Mouse (Mus musculus): Measurements from ENCODE around the gene Nkx6-1. TPM values are rescaled to one million over a fixed set of nuclear protein-coding genes. Genes with fewer than 3 reads are reported as not detected.

Nkx6-1 gene
- total and polyA plus RNA-seq, 3 experiments: not detected

DNA sequence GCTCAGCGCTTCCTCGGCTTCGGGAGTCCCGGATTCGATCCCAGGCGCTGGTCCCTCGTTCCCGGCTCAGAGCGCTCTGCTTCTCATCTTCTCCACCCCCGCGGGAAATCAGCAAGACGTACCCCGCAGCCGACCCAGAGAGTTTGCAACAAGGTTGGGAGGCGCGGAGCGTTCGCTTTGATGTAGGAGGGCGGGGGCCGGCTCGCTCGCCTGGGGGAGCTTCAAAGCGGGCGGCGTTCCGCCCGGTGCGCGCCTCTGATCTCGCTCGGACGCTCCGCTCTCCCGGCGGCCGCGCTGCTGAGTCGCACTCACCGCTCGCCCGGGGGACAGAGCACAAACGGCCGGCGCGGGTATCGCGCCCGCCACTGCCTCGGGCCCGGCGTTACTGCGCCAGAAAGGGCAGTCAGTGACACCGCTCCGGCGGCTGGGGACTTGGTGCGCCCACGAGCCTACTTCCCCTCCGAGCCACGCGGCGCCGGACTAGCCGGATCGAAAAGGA, 324 bp downstream of the Nkx6-1 start:
- in situ Hi-C loops (cut with MboI; ENCODE audit: low pct_ligation_motif_present, low pct_unique_long_range_greater_than_20kb, low sequenced_read_pairs) (no loop called here), dilution Hi-C loops (cut with MboI; ENCODE audit: extremely low pct_ligation_motif_present, extremely low pct_unique_long_range_greater_than_20kb, low sequenced_read_pairs) (no loop called here)
- H3K9me3 ChIP-seq (replicated peaks; ENCODE audit: low read length): peaks cover 78% of the 10 kb centered on the region
- H3K9ac ChIP-seq (ENCODE audit: insufficient read depth, low read depth): no peak overlapping the region
- H3K4me3 ChIP-seq (replicated peaks in 1 of 3; ENCODE audit: low read depth in 2 of 3, low read length in 2 of 3, poor library complexity in 1 of 3): no peak overlapping the region
- H3K36me3 ChIP-seq (replicated peaks in 1 of 2; ENCODE audit: control insufficient read depth in 1 of 2, insufficient read depth in 1 of 2, low read length in 1 of 2): no peaks in the 10 kb centered on the region
- H3K27ac ChIP-seq (ENCODE audit: insufficient read depth, low read depth): no peak overlapping the region
- H3K27me3 ChIP-seq (replicated peaks): no peaks in the 10 kb centered on the region
- H3K4me2 ChIP-seq (ENCODE audit: insufficient read depth, low read depth, poor library complexity, severe bottlenecking): no peak overlapping the region
- H3K79me2 ChIP-seq (replicated peaks; ENCODE audit: control insufficient read depth, extremely low read depth, insufficient read depth, poor library complexity, severe bottlenecking): no peaks in the 10 kb centered on the region
- DNase-seq (ENCODE audit: extremely low read depth): no peak
- no peaks in the 10 kb centered on the region for H3K4me1 ChIP-seq (ENCODE audit: control insufficient read depth in 1 of 2, insufficient read depth in 2 of 2)
- TF ChIP-seq GABPA (IDR thresholded peaks at IDR 0.05; ENCODE audit: insufficient replicate concordance, low read depth, low read length): no peak
- no peak for TF ChIP-seq CTCF (conservative IDR thresholded peaks at IDR 0.05 in 1 of 2, IDR thresholded peaks at IDR 0.05 in 1 of 2; ENCODE audit: low read depth in 2 of 2, low read length in 2 of 2)
- TF ChIP-seq NELFE (IDR thresholded peaks at IDR 0.05; ENCODE audit: low read depth, low read length): no peak
- no peak for TF ChIP-seq PAX5 (IDR thresholded peaks at IDR 0.05; ENCODE audit: low read length)

DNA sequence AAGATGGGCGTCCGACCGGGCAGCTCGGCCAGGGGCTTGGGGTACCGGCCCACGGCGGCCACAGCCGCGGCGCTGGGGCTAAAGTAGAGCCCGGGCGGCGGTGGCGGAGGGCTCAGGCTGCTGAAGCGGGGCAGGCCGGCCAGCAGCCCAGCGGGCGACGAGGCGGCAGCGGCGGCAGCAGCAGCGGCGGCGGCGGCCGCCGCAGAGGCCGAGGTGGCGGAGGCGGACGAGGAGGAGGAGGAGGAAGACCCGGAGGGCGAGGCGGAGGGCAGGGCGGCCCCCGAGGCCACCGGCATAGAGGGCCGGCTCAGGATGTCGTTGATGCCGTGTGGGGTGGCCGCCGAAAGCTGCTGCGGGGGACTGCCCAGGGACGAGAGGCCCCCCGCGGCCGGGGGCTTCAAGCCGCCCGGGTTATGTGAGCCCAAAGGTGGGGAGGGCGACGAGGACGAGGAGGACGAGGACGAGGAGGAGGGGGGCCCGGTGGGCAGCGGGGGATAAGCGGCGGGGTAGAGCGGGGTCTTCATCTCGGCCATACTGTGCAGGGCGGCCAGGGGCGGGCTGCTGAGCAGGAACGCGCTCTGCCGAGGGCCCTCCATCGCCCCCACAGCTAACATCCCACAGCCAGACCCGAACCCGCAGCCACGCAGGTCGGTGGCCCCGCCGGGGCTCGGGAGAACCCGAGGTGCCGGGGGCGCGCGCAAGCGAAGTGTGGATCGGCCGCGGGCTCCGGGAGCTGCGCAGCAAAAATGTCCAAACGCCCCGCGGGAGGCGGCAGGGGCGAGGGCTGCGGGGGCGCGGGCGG, 974 bp downstream of the Nkx6-1 start:
- H3K4me1 ChIP-seq (ENCODE audit: control insufficient read depth in 1 of 2, insufficient read depth in 2 of 2): no peaks in the 10 kb centered on the region
- H3K36me3 ChIP-seq (replicated peaks in 1 of 2; ENCODE audit: control insufficient read depth in 1 of 2, insufficient read depth in 1 of 2, low read length in 1 of 2): no peaks in the 10 kb centered on the region
- H3K4me2 ChIP-seq (ENCODE audit: insufficient read depth, low read depth, poor library complexity, severe bottlenecking): no peak overlapping the region
- TF ChIP-seq ZKSCAN1 (IDR thresholded peaks at IDR 0.05; ENCODE audit: borderline replicate concordance, low read depth, low read length): no peak
- no peak for TF ChIP-seq CHD2 (IDR thresholded peaks at IDR 0.05; ENCODE audit: low read length)
- TF ChIP-seq BHLHE40 (IDR thresholded peaks at IDR 0.05; ENCODE audit: low read depth, low read length): no peak
- no peak for TF ChIP-seq MAX (IDR thresholded peaks at IDR 0.05; ENCODE audit: low read length)
- no peak for TF ChIP-seq ZMIZ1 (IDR thresholded peaks at IDR 0.05; ENCODE audit: low read depth, low read length)
- H3K4me3 ChIP-seq (replicated peaks in 1 of 3; ENCODE audit: low read depth in 2 of 3, low read length in 2 of 3, poor library complexity in 1 of 3): no peak overlapping the region
- H3K79me2 ChIP-seq (replicated peaks; ENCODE audit: control insufficient read depth, extremely low read depth, insufficient read depth, poor library complexity, severe bottlenecking): no peaks in the 10 kb centered on the region
- H3K27me3 ChIP-seq (replicated peaks): no peaks in the 10 kb centered on the region
- H3K27ac ChIP-seq (ENCODE audit: insufficient read depth, low read depth): no peak overlapping the region
- no peak for DNase-seq (ENCODE audit: extremely low read depth)
- no peak overlapping the region for H3K9ac ChIP-seq (ENCODE audit: insufficient read depth, low read depth)
- peaks cover 79% of the 10 kb centered on the region for H3K9me3 ChIP-seq (replicated peaks; ENCODE audit: low read length)
- dilution Hi-C loops (cut with MboI; ENCODE audit: extremely low pct_ligation_motif_present, extremely low pct_unique_long_range_greater_than_20kb, low sequenced_read_pairs) (no loop called here), in situ Hi-C loops (cut with MboI; ENCODE audit: low pct_ligation_motif_present, low pct_unique_long_range_greater_than_20kb, low sequenced_read_pairs) (no loop called here)

DNA sequence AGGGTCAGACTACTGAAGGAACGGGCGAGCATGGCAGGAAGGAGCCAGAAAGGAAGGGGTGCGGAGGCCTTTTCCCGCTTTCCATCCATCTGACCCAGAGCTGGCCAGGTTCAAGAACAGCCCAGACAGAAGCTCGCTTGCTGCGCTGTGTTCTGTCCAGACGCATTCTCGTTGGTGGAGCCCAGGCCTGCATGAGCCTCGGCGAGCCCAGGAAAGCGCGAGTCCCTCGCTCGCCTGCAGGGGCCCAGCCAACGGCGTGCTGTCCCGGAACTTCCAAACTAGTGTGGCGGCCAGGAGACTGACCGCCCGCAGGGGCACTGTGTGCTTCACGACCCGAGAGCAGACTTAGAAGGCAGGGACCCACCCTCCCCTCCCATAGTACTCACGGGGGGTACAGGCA, 1.6 kb downstream of the Nkx6-1 start:
- Histone ChIP-seq H3K36me3 (replicated peaks in 1 of 2; ENCODE audit: control insufficient read depth in 1 of 2, insufficient read depth in 1 of 2, low read length in 1 of 2) (no peaks in the 10 kb centered on the region), H3K27me3 (replicated peaks) (no peaks in the 10 kb centered on the region), H3K9me3 (replicated peaks; ENCODE audit: low read length) (peaks cover 78% of the 10 kb centered on the region), H3K4me2 (ENCODE audit: insufficient read depth, low read depth, poor library complexity, severe bottlenecking) (no peak overlapping the region), H3K79me2 (replicated peaks; ENCODE audit: control insufficient read depth, extremely low read depth, insufficient read depth, poor library complexity, severe bottlenecking) (no peaks in the 10 kb centered on the region), H3K27ac (ENCODE audit: insufficient read depth, low read depth) (no peak overlapping the region), H3K9ac (ENCODE audit: insufficient read depth, low read depth) (no peak overlapping the region), H3K4me3 (replicated peaks in 1 of 3; ENCODE audit: low read depth in 2 of 3, low read length in 2 of 3, poor library complexity in 1 of 3) (no peak overlapping the region), H3K4me1 (ENCODE audit: control insufficient read depth in 1 of 2, insufficient read depth in 2 of 2) (no peaks in the 10 kb centered on the region)
- TF ChIP-seq ZNF384 (IDR thresholded peaks at IDR 0.05; ENCODE audit: low read depth, low read length) (no peak), MAFK (IDR thresholded peaks at IDR 0.05; ENCODE audit: insufficient replicate concordance, low read length) (no peak), NRF1 (IDR thresholded peaks at IDR 0.05; ENCODE audit: low read depth, low read length) (no peak), CTCF (conservative IDR thresholded peaks at IDR 0.05 in 1 of 2, IDR thresholded peaks at IDR 0.05 in 1 of 2; ENCODE audit: low read depth in 2 of 2, low read length in 2 of 2) (no peak), ELF1 (IDR thresholded peaks at IDR 0.05; ENCODE audit: low read depth, low read length) (no peak), ZC3H11A (IDR thresholded peaks at IDR 0.05; ENCODE audit: low read depth, low read length) (no peak), JUND (conservative IDR thresholded peaks at IDR 0.05; ENCODE audit: low read depth, low read length) (no peak), USF1 (IDR thresholded peaks at IDR 0.05; ENCODE audit: low read depth, low read length) (no peak), ZKSCAN1 (IDR thresholded peaks at IDR 0.05; ENCODE audit: borderline replicate concordance, low read depth, low read length) (no peak), BHLHE40 (IDR thresholded peaks at IDR 0.05; ENCODE audit: low read depth, low read length) (no peak)
- dilution Hi-C loops (cut with MboI; ENCODE audit: extremely low pct_ligation_motif_present, extremely low pct_unique_long_range_greater_than_20kb, low sequenced_read_pairs): no loop called here
- in situ Hi-C loops (cut with MboI; ENCODE audit: low pct_ligation_motif_present, low pct_unique_long_range_greater_than_20kb, low sequenced_read_pairs): no loop called here
- no peak for DNase-seq (ENCODE audit: extremely low read depth)

Data from CH12.LX (cell line).